Mouse (Mus musculus): ENCODE results near the gene Zfp790.

GRCm38 (mm10) chr7:29776568-29776967 lies 39.3 kb upstream of the Zfp790 start:
- TF ChIP-seq CTCF (IDR thresholded peaks at IDR 0.05; ENCODE audit: insufficient read depth, low read depth, low read length) (no peak), POLR2A (IDR thresholded peaks at IDR 0.05; ENCODE audit: insufficient read depth, low read depth, low read length) (no peak)

Measured in olfactory bulb, adult 2 months (tissue).